Mouse (Mus musculus): ENCODE measurements around the gene Arf3. TPM values are rescaled to one million over a fixed set of nuclear protein-coding genes. Genes with fewer than 3 reads are reported as not detected.

Arf3 gene
- polyA plus RNA-seq, 1 experiment from 2014 or later: 41.0 TPM

DNA sequence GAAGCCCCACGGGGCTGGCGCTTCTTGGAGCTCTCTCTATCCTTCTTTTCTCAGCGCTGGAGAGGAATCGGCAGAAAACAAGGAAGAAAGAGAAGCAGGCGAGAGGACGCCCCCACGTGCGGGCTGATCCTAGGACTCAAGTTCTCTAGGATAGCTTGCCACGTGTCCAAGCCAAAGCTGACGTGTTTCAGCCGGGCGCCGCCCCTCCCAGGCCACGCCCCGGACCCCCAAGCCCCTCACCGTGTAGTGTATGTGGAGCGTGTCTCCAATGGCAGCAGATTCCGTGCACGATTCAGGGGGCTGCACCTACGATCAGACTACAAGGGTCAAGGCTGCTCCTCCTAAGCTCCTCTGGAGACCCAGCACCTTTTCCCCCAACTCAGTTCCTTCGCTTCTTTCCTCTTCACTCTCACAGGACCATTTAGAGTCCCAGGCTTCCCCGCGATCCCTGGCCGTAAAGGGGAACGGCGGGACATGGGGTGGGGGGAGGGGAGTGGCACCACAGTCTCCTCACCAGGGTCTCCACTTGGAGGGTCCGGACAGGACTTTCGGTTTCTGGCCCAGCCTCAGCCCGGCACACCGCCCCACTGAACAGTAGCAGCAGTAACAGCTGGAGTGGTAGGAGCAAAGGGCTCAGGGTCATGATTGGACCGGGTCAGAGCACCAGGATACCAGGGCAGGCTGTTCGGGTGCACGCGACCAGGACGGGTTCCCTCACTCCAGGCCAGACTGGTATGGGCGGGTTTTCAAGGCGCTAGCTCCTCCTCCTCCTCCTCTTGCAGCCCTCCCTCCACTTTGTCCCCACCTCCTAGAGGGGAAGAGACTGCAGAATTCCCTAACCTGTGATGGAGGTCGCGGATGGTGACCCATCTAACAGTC, 35.3 kb downstream of the Arf3 start, which contains the start of gene Fkbp11:
Fkbp11 (minus strand) TSS at position 756 of the 879 bp plus-strand sequence.
- H3K36me3 ChIP-seq: no peaks in the 10 kb centered on the region
- under 1% methylated on average over 39 of the region's 39 CpGs for whole genome bisulfite sequencing
- H3K4me1 ChIP-seq: peaks cover 51% of the 10 kb centered on the region
- H3K4me3 ChIP-seq: peak within 1 kb of the TSS; percentile 61
- H3K4me2 ChIP-seq (replicated peaks): peak within 1 kb of the TSS; percentile 98
- H3K9ac ChIP-seq: peak within 1 kb of the TSS; percentile 73
- H3K27me3 ChIP-seq: no peaks in the 10 kb centered on the region
- ATAC-seq (ENCODE audit: low FRiP score, low read depth): peak; percentile 90
- no peaks in the 10 kb centered on the region for H3K9me3 ChIP-seq
- H3K27ac ChIP-seq: 0 out of 2 replicates have a peak within 1 kb of the TSS, but pooled peaks have one; percentile 44

- Histone ChIP-seq H3K4me1 (peaks cover 56% of the 10 kb centered on the region), H3K27me3 (no peaks in the 10 kb centered on the region), H3K4me2 (replicated peaks) (peak overlapping the region; percentile 98), H3K27ac (no peak overlapping the region), H3K9me3 (no peaks in the 10 kb centered on the region), H3K9ac (peak overlapping the region; percentile 73), H3K4me3 (peak overlapping the region; percentile 61), H3K36me3 (no peaks in the 10 kb centered on the region)
- no peak for ATAC-seq (ENCODE audit: low FRiP score, low read depth)
- 32% methylated on average over 7 of the region's 7 CpGs for WGBS
Measured at GRCm38 (mm10) chr15:98726746-98727145, 36.3 kb downstream of the Arf3 start.

DNA sequence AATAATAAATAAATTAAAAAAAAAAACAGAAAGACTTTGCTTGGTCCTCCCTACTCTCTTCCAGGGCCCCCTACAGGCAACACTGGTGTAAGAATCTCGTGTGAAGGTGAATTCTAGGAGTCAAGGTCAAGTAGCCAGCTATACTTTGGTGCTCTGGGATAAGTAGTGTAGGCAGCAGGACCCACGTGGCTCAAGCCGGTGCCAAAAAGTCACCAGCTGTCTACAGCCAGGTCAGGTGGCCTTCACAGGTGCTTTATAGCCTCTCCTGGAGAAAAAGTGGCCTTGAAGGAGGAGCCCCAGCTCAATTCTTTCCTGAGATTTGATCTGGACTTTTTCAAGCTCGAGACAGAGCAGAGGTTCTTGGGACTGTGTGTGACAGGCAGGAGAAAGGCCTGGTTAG, 36.9 kb downstream of the Arf3 start:
- H3K4me2 ChIP-seq (replicated peaks): peak overlapping the region; percentile 98

DNA sequence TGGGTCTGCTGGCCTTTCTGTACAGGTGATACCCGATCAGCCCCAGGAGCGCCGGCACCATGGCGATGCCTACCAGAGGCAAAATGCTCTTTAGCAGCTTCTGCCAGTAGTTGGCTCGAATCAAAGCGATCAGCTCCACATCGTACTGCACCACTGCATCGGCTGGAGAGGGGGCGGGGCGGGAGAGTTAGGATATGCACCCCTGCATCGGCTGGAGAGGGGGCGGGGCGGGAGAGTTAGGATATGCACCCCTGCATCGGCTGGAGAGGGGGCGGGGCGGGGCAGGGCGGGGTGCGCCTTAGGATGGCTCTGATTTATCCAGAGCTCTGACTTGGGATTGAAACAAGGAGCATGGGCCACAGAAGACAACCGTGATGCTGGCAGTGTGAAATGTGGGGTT, 38.6 kb downstream of the Arf3 start:
- 28% methylated on average over 19 of the region's 19 CpGs for WGBS
- no peak overlapping the region for H3K27ac ChIP-seq
- peaks cover 56% of the 10 kb centered on the region for H3K4me1 ChIP-seq
- no peak overlapping the region for H3K9ac ChIP-seq
- H3K36me3 ChIP-seq: no peaks in the 10 kb centered on the region
- H3K27me3 ChIP-seq: peaks cover 3% of the 10 kb centered on the region; the same call in 1 of the 2 replicates
- H3K4me2 ChIP-seq (replicated peaks): peak overlapping the region; percentile 42
- ATAC-seq (ENCODE audit: low FRiP score, low read depth): no peak
- H3K4me3 ChIP-seq: peak overlapping the region; percentile 10; the same call in 1 of the 2 replicates
- H3K9me3 ChIP-seq: no peaks in the 10 kb centered on the region

More for the DNA sequence above, 36.9 kb downstream of the Arf3 start:
- Histone ChIP-seq H3K27me3 (peaks cover 3% of the 10 kb centered on the region; the same call in 1 of the 2 replicates), H3K9me3 (no peaks in the 10 kb centered on the region), H3K4me3 (no peak overlapping the region), H3K36me3 (no peaks in the 10 kb centered on the region), H3K9ac (no peak overlapping the region), H3K4me1 (peaks cover 56% of the 10 kb centered on the region), H3K27ac (no peak overlapping the region)
- ATAC-seq (ENCODE audit: low FRiP score, low read depth): no peak
- 76% methylated on average over 4 of the region's 4 CpGs for WGBS

GRCm38 (mm10) chr15:98722854-98723253, 40.2 kb downstream of the Arf3 start:
- Histone ChIP-seq H3K9me3 (no peaks in the 10 kb centered on the region), H3K27me3 (peaks cover 3% of the 10 kb centered on the region; the same call in 1 of the 2 replicates), H3K4me3 (no peak overlapping the region), H3K4me1 (peaks cover 42% of the 10 kb centered on the region), H3K36me3 (no peaks in the 10 kb centered on the region), H3K27ac (no peak overlapping the region), H3K9ac (no peak overlapping the region), H3K4me2 (replicated peaks) (no peak overlapping the region)
- no peak for ATAC-seq (ENCODE audit: low FRiP score, low read depth)
- whole genome bisulfite sequencing: 61% methylated on average over 14 of the region's 14 CpGs

GRCm38 (mm10) chr15:98722191-98722590, 40.8 kb downstream of the Arf3 start:
- 77% methylated on average over 8 of the region's 8 CpGs for WGBS
- Histone ChIP-seq H3K27me3 (peaks cover 3% of the 10 kb centered on the region; the same call in 1 of the 2 replicates), H3K27ac (no peak overlapping the region), H3K9ac (no peak overlapping the region), H3K36me3 (no peaks in the 10 kb centered on the region), H3K4me2 (replicated peaks) (no peak overlapping the region), H3K9me3 (no peaks in the 10 kb centered on the region), H3K4me1 (peaks cover 40% of the 10 kb centered on the region), H3K4me3 (no peak overlapping the region)
- no peak for ATAC-seq (ENCODE audit: low FRiP score, low read depth)

GRCm38 (mm10) chr15:98717301-98717700, 45.7 kb downstream of the Arf3 start:
- Histone ChIP-seq H3K27ac (no peak overlapping the region), H3K4me3 (no peak overlapping the region), H3K9ac (no peak overlapping the region), H3K4me2 (replicated peaks) (no peak overlapping the region), H3K4me1 (peaks cover 1% of the 10 kb centered on the region), H3K36me3 (no peaks in the 10 kb centered on the region), H3K9me3 (no peaks in the 10 kb centered on the region), H3K27me3 (peaks cover 3% of the 10 kb centered on the region; the same call in 1 of the 2 replicates)
- 59% methylated on average over 16 of the region's 16 CpGs for WGBS
- ATAC-seq (ENCODE audit: low FRiP score, low read depth): no peak

DNA sequence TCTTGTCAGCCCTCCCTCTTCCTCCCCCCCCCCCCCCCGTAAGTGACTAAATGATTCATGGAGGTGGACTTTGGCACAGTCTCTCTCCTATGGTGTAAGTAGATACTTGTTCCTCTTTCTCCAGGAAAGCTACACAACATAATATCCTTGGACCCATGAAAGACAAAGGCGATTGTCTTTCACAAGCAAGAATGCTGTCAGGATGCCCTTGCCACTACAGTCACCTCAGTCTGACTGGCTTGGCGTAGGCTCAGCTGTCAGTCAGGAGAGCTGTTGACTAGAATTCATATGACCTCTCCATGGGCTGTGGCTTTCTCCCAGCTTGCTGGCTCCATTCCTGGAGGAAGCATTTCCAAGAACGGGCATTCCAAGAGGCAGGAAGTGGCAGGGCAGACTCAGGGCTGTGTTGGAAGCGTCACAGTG, 48.8 kb downstream of the Arf3 start:
- Histone ChIP-seq H3K4me1 (no peaks in the 10 kb centered on the region), H3K36me3 (no peaks in the 10 kb centered on the region), H3K27me3 (no peaks in the 10 kb centered on the region), H3K4me2 (replicated peaks) (no peak overlapping the region), H3K9ac (no peak overlapping the region), H3K27ac (no peak overlapping the region), H3K4me3 (no peak overlapping the region), H3K9me3 (no peaks in the 10 kb centered on the region)
- no peak for ATAC-seq (ENCODE audit: low FRiP score, low read depth)
- 74% methylated on average over 5 of the region's 5 CpGs for WGBS

GRCm38 (mm10) chr15:98710442-98710841, 52.6 kb downstream of the Arf3 start:
- Histone ChIP-seq H3K9ac (no peak overlapping the region), H3K9me3 (no peaks in the 10 kb centered on the region), H3K27ac (no peak overlapping the region), H3K36me3 (no peaks in the 10 kb centered on the region), H3K4me3 (no peak overlapping the region), H3K27me3 (peaks cover 19% of the 10 kb centered on the region), H3K4me1 (no peaks in the 10 kb centered on the region), H3K4me2 (replicated peaks) (no peak overlapping the region)
- ATAC-seq (ENCODE audit: low FRiP score, low read depth): no peak
- 16% methylated on average over 9 of the region's 9 CpGs for WGBS

DNA sequence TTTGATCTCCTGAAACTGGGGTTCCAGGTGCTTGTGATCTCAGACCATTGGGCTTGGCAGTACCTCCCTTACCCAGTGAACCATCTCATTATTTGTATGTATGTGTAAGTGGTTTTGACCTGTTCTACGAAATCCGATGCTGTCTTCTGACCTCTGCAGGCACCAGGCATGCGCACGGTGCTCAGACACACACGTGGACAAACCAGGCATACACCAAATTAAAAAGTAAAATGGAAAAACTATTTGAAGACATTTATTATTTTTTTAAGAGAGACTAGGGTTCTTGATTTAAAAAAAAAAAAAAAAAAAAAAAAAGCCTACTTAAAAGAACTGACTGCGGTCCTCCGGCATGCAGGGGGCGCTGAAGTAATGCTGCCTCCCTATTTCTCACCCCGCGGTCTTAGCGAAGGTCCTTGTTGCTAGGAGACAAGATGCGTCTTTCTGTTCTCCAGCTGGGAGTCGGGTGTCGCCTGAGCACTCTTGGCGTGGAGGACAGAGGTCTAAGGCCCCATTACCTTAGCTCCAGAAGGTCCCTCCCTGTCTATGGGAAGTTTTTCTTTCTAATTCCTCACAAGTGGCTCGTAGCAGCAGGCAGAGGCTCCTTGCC, 55.1 kb downstream of the Arf3 start, which contains the start of gene Ccdc65:
Ccdc65 (plus strand) TSS at position 442 of the 607 bp plus-strand sequence.
- WGBS: 18% methylated on average over 16 of the region's 16 CpGs
- Histone ChIP-seq H3K9me3 (no peaks in the 10 kb centered on the region), H3K4me3 (peak within 1 kb of the TSS; percentile 44), H3K27ac (no peak within 1 kb of the TSS), H3K4me2 (replicated peaks) (peak within 1 kb of the TSS; percentile 68), H3K27me3 (peaks cover 39% of the 10 kb centered on the region), H3K9ac (peak within 1 kb of the TSS; percentile 48), H3K4me1 (no peaks in the 10 kb centered on the region), H3K36me3 (no peaks in the 10 kb centered on the region)
- ATAC-seq (ENCODE audit: low FRiP score, low read depth): no peak; the same call in 1 of the 2 replicates

- H3K9me3 ChIP-seq: no peaks in the 10 kb centered on the region
- H3K36me3 ChIP-seq: no peaks in the 10 kb centered on the region
- no peak overlapping the region for H3K9ac ChIP-seq
- H3K4me2 ChIP-seq (replicated peaks): no peak overlapping the region
- WGBS: 63% methylated on average over 9 of the region's 9 CpGs
- no peak overlapping the region for H3K27ac ChIP-seq
- ATAC-seq (ENCODE audit: low FRiP score, low read depth): no peak
- no peak overlapping the region for H3K4me3 ChIP-seq
- peaks cover 72% of the 10 kb centered on the region for H3K27me3 ChIP-seq
- H3K4me1 ChIP-seq: peaks cover 6% of the 10 kb centered on the region
Measured at GRCm38 (mm10) chr15:98704312-98704711, 58.7 kb downstream of the Arf3 start.
